Mouse (Mus musculus): ENCODE data around the gene Sdhd.

Sdhd gene

DNA sequence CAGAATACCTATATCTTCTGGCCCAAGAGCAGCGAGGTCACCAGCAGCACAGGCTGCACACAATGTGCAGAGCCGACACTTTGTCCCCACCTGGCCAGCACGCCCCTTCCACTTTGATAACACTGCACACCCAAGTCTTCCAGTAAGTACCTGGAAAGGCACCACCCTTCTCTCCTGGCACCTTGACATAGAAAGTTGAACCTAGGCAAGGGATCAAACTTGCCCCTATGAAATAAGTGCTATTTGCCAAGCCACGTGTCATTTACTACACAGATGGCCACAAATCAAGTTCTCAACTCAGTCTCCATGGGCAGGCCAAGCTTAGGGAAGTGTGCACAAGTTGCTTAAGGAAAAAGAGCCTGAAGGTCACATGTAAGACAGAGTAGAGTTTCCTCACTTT, 16.7 kb downstream of the Sdhd start:
- no peak for DNase-seq (ENCODE audit: low read depth, low spot score)

DNA sequence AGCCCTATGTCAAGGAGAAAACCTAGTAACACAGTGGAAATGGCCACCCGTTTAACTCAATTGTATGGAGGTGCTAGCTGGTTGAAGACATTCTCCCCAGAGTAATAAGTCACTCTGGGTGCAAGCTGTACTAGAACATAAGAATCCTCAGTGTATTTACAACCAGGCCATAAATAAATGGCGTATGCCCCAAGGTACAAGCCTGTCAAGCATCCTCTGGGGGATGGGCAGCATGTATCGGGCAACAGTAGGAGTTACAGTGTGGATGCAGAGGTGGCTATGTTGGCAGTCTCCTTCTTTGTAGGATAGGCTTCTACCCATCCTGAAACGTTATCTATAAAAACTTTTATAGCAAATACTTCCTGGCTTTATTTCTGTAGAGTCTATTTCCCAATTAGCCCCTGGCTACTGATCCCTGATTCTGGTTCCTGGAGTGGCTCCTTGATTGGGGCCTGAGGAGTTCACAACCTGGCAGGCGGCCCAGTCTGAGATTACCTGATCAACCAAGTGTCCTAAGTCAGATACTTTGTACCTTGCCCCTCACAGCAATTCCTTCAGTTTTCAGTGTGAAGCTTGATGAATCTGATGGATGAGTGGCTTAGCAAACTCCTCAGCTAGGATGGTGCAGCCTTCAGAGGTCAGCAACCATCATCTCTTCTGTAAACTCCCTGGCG, 18.3 kb downstream of the Sdhd start:
- no peak for DNase-seq (ENCODE audit: low read depth, low spot score)

DNA sequence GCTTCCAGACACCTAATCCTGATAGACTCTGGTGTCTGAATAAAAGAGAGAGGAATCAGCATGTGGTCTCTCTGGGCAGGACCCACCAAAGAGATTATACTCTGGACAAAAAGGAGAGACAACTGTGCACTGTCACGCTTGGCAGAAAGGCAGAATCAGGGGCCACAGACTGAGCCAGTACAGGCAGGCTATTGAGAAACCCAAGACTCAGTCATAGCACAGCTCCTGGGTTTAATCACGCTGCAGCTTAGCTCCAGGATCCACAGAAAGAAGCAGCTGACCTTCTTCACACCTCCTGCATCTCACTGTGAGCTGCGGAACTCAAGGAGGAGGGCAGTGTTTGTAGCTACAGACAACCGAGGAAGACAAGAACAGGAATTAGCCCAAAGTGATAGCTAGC, 23.2 kb downstream of the Sdhd start:
- DNase-seq (ENCODE audit: low read depth, low spot score) = no peak

DNA sequence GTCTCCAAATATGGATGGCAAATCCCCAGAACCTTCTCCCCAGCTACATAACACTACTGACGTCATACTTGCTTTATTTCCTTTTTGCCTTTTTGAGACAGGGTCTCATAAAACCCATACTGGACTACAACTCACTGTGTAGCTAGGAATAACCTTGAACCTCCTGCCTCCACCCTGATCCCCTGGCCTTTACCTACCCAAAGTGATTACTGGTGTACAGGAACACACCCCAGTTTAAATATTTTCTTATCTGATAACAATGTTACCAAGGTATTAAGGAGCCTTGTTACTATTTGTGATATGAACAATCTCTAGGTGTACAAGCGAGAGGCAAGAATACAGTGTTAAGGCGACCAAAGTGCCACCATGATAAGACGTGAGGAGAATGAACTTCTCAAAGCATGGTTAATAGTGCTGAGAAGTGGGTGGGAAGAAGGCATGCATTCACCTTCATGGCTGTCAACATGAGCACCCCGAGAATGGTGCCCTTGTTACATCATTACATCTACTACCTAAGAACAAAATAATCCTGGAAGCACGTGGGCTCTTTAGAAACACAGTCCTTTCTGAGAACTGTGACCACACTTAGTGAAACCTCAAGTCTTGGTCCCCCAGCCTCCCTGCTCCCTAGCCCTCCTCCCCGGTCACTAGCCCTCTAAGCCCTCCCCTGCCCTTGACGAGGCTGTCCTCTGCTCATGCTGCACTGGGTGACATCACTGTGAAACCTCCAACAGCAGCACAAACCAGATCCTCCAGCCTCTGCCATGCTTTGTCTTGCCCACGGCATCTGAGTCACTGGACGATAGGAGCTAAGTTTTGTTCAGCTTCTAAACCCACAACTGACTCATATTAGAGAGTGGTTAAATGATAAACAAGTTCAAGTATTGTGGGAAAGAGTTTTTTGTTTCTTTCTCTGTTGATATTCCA, 33.8 kb downstream of the Sdhd start:
- DNase-seq (ENCODE audit: low read depth, low spot score) = peak; percentile 85

DNA sequence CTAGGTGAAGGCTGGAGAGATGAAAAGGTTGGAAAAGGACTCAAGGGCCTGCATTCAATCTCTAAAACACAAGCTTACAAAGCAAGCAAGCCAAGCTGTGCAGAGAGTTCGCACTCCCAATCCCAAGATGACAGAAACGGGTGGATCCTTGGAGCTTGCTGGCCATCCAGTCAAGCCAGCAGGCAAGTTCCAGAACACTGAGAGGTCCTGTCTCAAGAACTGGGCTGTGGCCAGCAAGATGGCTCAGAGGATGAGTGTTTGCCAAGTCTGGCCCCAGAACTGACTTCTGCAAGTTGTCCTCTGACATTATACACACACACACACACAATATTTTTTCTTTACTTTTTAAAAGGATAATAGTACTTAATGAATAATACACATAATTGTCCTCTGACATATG, 35.7 kb downstream of the Sdhd start:
- DNase-seq (ENCODE audit: low read depth, low spot score) = peak; percentile 50

DNA sequence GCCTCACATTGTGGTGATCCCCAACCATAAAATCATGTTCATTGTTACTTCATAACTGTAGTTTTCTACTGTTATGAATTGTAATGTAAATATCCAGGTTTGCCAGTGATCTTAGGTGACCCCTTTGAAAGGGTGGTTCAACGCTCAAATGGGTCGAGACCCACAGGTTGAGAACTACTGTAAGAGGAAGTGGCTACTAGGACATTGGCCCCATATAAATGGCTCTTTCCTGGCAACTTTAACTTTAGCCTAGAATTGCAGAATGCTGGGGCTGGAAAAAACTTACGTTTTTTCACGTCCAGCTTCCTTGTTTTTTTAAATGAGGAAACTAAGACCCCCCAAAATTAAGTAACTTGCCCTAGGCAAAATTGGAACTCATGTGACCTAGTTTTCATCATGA, 36.2 kb downstream of the Sdhd start:
- DNase-seq (ENCODE audit: low read depth, low spot score) = no peak

DNA sequence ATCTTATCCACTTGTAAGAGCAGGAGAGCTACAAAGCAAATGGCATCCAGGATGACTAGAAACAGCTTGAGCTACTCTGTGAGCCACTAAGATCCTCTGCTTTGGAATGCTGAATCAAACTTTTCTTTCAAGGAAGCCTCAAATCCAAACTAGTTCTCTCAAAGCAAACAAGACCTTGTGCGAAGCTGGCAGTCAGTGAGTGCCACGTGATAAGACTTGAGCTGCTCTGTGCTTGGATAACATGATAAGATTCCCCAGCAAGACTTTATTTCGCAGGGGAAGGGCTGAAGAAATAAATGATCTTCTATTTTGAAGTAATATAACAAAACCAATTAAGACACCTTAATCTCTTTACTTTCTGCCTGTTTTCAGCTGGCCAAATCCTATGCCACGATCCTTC, 37.7 kb downstream of the Sdhd start:
- no peak for DNase-seq (ENCODE audit: low read depth, low spot score)

DNA sequence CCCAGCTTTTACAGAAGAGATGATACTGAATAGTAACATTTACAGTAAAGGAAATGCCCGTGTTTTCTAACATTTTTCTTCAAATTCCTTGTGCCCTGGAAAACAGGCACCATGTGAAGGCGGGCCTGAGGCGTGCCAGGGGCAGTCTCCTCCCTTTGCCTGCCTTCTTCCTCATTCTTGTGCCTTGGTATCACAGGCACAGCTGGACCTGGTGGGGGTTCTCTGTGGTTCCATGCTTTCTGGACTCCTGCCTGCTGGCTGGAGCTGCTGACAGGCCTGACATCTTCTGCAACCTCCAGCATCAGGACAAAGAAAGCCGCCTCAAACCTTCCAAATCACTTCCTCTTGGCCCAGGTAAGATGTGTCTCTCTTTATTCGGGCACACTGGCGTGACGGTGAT, 38.4 kb downstream of the Sdhd start:
- peak; percentile 84 for DNase-seq (ENCODE audit: low read depth, low spot score)

DNA sequence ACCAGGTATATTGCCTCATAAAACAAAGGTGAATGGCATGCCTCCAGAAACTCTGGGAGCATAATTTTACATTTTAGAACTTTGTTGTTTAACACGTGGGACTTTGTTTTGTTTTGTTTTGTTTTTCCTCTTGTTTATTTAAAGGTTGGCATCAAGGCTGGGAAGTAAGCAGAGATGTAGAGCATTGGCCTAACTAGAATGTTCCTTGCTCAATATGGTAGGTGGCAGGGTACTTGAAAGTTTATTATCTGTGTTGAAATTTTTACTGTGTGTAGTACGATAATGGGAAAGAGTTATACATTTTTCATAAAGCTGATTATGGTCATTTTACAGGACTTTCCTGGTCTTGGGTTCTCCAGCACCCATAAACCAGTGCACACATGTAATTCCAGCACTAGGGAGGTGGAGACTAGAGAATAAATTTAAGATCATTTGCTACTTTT, 41.7 kb downstream of the Sdhd start:
- no peak for DNase-seq (ENCODE audit: low read depth, low spot score)

DNA sequence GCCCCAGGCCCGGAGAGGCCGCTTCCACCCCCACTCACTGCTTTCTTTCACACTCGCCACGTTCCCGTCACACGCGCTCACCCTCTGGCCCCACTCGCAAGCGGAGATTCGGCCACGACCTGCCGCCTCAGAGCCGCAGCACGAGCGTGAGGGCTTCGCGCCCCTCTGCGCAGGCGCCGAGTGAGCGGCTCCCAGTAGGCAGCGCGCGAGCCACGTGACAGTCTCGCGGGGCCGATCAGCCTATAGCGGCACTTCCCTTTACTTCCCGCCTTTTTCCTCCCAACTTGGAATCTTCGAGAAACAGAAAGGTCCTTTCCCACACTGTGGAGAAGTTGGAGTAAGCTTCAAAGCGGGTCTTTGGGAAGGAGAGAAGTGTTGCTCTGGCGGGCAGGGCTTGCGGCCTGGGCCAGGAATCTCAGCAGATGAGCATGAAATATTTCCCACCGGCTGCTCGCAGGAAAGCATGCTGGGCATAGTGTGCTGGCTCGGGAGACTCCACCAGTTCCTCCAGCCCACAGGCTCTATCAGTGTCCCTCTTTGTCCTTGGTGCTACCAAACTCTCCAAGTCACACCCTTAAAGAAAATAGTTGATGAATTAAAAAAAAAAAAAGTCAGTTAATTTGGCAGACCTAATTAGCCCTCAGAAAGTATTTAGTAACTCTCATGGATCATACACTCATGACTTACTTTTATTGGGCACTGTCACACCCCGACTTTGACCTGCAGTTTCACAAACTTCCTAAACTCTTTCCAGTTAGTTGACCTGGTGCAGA, 42.3 kb downstream of the Sdhd start, which contains the start of gene Tex12:
TSS of gene Tex12 (minus strand) at position 181 of the 773 bp plus-strand sequence.
- no peak for DNase-seq (ENCODE audit: low read depth, low spot score)

DNA sequence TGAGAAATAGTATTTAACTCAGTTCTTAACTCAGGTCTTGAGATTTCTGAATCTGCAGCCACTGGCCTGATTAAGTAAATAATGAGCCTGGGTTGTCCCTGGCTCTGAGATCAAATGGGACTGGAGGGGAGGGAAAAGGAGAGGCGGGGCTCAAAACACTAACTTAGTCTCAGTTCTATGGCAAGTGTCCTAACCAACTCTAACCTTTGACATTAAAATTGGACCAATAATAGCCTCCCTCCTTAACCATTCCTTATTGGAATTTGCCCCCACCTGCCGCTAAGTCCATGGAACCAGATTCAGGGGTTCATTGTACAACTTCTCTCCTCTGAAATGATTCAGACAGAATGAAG, 48.5 kb downstream of the Sdhd start, which contains the start of gene Bco2:
TSS of gene Bco2 (minus strand) at position 88 of the 353 bp plus-strand sequence.
- DNase-seq (ENCODE audit: low read depth, low spot score) = no peak

DNA sequence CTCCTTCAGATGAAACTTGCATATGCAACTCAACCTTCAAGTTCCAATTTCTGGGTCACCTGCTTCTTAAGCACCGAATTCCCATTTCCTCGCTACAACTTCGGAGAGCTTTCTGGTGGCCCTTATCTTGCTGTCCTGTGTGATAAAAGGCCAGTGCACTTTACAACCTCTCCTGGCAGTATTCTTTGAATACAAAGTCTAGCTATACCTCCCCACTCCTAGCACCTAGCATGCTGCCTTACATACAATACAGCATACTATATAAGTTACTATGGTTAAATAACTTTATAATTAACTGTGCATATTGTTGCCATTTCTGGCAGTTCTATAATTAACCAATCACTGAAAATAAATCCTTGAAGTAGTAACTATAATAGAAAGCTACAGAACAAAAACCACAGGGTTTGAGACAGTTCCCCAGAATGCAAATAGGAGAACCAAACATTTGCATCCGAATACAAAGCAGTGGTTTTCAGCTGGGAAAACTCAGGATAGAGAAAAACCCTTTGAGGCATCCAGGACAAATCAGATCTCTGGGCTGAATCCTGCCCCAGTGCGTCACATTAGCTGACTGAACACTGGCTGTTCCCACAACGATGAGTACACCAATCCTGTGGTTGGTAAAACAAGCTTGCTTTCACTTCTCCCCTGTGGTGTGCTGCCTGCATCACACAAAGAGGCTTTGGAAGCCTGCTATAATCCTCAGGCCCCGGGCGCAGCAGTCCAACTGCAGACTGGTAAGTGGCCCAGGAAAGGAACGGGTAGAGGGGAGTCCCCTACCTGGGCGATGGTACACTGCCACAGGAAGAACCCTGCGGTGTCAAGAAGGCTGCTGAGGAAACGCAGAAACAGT, 49.1 kb downstream of the Sdhd start, which contains the start of gene Il18:
TSS of gene Il18 (plus strand) at position 587 of the 853 bp plus-strand sequence.
- DNase-seq (ENCODE audit: low read depth, low spot score) = peak; percentile 72

DNA sequence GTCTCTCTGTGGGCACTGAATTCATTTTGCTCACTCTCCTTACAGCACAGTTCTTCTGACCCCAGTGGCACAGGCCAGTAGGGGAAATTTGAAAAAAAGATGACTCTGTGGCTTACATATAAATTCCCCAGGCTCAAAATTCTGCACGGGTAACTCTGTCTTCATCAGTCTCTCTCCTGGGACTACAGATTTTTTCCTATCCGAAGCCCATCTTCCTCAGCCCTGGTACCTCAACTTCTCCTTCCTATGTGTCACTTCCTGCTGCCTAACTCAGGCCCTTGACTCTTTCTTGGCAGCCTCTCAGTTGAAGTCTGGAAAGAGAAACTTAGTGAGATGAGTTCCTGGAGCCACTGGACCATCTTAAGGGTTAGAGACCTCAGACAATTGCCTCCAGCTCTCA, 50.1 kb downstream of the Sdhd start:
- DNase-seq (ENCODE audit: low read depth, low spot score) = no peak

DNA sequence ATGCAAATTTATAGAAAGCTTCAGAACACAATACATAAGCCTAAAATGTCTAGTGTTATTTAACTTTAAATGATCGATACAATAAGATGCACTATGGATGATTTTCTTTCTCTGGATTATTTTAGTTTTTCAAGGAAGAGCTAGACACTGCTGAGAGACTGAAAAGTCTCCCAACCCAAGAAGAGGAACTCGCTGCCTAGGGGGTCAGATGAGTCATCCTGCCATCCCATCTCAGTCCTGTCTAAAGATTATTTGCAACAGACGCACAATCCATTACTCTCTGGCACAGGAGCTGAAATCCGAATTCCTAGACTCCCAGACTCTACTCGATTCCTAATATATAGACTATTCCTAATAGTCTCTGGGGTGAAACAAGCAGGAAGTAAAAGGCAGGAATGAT, 51.4 kb downstream of the Sdhd start:
- DNase-seq (ENCODE audit: low read depth, low spot score) = peak; percentile 47

DNA sequence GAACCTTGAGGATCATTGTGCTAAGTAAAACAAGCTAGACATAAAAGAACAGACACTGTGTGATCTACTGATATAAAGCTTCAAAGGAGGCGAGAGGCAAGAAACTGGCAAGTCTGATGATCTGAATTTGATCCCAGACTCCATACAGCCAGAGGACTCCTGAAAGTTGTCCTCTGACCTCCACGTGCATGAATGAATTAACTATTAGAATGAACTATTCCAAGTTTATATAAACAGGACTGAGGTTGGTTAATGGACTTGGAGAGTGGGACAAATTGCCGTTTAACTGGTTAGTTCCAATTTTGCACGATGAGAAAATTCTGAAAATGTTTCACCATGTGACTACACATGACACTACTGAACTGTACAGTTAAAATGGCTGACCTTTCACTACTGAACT, 54.7 kb downstream of the Sdhd start:
- no peak for DNase-seq (ENCODE audit: low read depth, low spot score)

DNA sequence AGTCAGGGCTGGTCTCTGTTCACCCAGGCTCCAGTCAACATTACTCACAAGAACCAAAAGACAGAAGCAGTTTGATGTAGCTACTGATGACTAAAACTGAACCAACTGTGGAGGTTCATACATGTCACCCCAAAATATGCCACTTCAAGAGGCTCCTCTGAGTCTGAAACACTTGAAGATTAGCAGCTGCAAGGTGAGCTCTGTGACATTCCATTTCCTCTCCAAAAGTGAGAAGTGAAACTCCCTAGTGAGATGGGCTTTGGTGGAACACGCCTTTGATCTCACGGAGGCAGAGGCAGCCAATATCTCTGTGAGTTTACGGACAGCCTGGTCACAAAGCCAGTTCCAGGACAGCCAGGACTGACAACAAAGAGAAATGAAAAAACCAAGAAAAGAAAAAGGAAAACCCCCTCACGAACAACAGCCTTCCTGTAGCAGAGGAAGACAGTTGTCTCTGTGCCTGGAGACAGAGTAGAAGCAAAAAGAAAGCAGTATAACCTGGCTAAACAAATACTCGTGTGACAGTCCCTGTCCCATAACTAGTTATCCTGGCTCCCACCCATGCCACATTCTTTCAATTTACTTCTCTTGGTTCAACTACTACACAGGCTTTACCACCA, 55.6 kb downstream of the Sdhd start:
- DNase-seq (ENCODE audit: low read depth, low spot score) = no peak
